Mouse (Mus musculus): Measurements from ENCODE around the gene Fgfr2. TPM values are rescaled to one million over a fixed set of nuclear protein-coding genes. Genes with fewer than 3 reads are reported as not detected.

Fgfr2 gene
- polyA plus RNA-seq, 1 experiment from 2014 or later, result 11.4 TPM

- H3K4me3 ChIP-seq (ENCODE audit: low read depth, low read length), result no peak overlapping the region
- H3K9me3 ChIP-seq (replicated peaks; ENCODE audit: control insufficient read depth, low read length), result no peaks in the 10 kb centered on the region
- WGBS (ENCODE audit: insufficient replicate concordance), result 68% methylated on average over 8 of the region's 8 CpGs
- H3K4me2 ChIP-seq (ENCODE audit: low read depth, low read length), result no peak overlapping the region
- H3K27me3 ChIP-seq (ENCODE audit: control insufficient read depth, insufficient read depth, low read depth, low read length), result no peaks in the 10 kb centered on the region
- no peaks in the 10 kb centered on the region for H3K4me1 ChIP-seq (ENCODE audit: control insufficient read depth, low read depth, low read length)
- no peak overlapping the region for H3K27ac ChIP-seq (ENCODE audit: low read length)
- no peaks in the 10 kb centered on the region for H3K36me3 ChIP-seq (ENCODE audit: control insufficient read depth, insufficient read depth)
- no peak overlapping the region for H3K9ac ChIP-seq (ENCODE audit: low read depth, low read length)
- no peak for ATAC-seq (ENCODE audit: low read depth)
Observed at GRCm38 (mm10) chr7:130170144-130170543, 2953.0 kb downstream of the Fgfr2 start.

- WGBS (ENCODE audit: insufficient replicate concordance), result 56% methylated on average over 12 of the region's 12 CpGs
- no peaks in the 10 kb centered on the region for H3K36me3 ChIP-seq (ENCODE audit: control insufficient read depth, insufficient read depth)
- no peak overlapping the region for H3K27ac ChIP-seq (ENCODE audit: low read length)
- no peaks in the 10 kb centered on the region for H3K9me3 ChIP-seq (replicated peaks; ENCODE audit: control insufficient read depth, low read length)
- no peak overlapping the region for H3K4me2 ChIP-seq (ENCODE audit: low read depth, low read length)
- ATAC-seq (ENCODE audit: low read depth), result no peak
- H3K4me1 ChIP-seq (ENCODE audit: control insufficient read depth, low read depth, low read length), result no peaks in the 10 kb centered on the region
- no peak overlapping the region for H3K9ac ChIP-seq (ENCODE audit: low read depth, low read length)
- H3K27me3 ChIP-seq (ENCODE audit: control insufficient read depth, insufficient read depth, low read depth, low read length), result no peaks in the 10 kb centered on the region
- no peak overlapping the region for H3K4me3 ChIP-seq (ENCODE audit: low read depth, low read length)
Observed at GRCm38 (mm10) chr7:130168296-130168695, 2954.9 kb downstream of the Fgfr2 start.

- Histone ChIP-seq H3K27me3 (ENCODE audit: control insufficient read depth, insufficient read depth, low read depth, low read length) (no peaks in the 10 kb centered on the region), H3K9ac (ENCODE audit: low read depth, low read length) (no peak overlapping the region), H3K9me3 (replicated peaks; ENCODE audit: control insufficient read depth, low read length) (no peaks in the 10 kb centered on the region), H3K4me3 (ENCODE audit: low read depth, low read length) (no peak overlapping the region), H3K36me3 (ENCODE audit: control insufficient read depth, insufficient read depth) (no peaks in the 10 kb centered on the region), H3K27ac (ENCODE audit: low read length) (no peak overlapping the region), H3K4me1 (ENCODE audit: control insufficient read depth, low read depth, low read length) (no peaks in the 10 kb centered on the region), H3K4me2 (ENCODE audit: low read depth, low read length) (no peak overlapping the region)
- no peak for ATAC-seq (ENCODE audit: low read depth)
- WGBS (ENCODE audit: insufficient replicate concordance), result 59% methylated on average over 5 of the region's 5 CpGs
Observed at GRCm38 (mm10) chr7:130167261-130167660, 2955.9 kb downstream of the Fgfr2 start.

- H3K27me3 ChIP-seq (ENCODE audit: control insufficient read depth, insufficient read depth, low read depth, low read length), result no peaks in the 10 kb centered on the region
- no peaks in the 10 kb centered on the region for H3K36me3 ChIP-seq (ENCODE audit: control insufficient read depth, insufficient read depth)
- H3K9ac ChIP-seq (ENCODE audit: low read depth, low read length), result no peak overlapping the region
- WGBS (ENCODE audit: insufficient replicate concordance), result 61% methylated on average over 4 of the region's 4 CpGs
- H3K4me3 ChIP-seq (ENCODE audit: low read depth, low read length), result no peak overlapping the region
- ATAC-seq (ENCODE audit: low read depth), result no peak
- H3K9me3 ChIP-seq (replicated peaks; ENCODE audit: control insufficient read depth, low read length), result no peaks in the 10 kb centered on the region
- H3K4me1 ChIP-seq (ENCODE audit: control insufficient read depth, low read depth, low read length), result no peaks in the 10 kb centered on the region
- no peak overlapping the region for H3K4me2 ChIP-seq (ENCODE audit: low read depth, low read length)
- H3K27ac ChIP-seq (ENCODE audit: low read length), result no peak overlapping the region
Observed at GRCm38 (mm10) chr7:130166190-130166589, 2957.0 kb downstream of the Fgfr2 start.

GRCm38 (mm10) chr7:130165408-130165807 lies 2957.7 kb downstream of the Fgfr2 start:
- Histone ChIP-seq H3K9ac (ENCODE audit: low read depth, low read length) (no peak overlapping the region), H3K4me2 (ENCODE audit: low read depth, low read length) (no peak overlapping the region), H3K27ac (ENCODE audit: low read length) (no peak overlapping the region), H3K36me3 (ENCODE audit: control insufficient read depth, insufficient read depth) (no peaks in the 10 kb centered on the region), H3K27me3 (ENCODE audit: control insufficient read depth, insufficient read depth, low read depth, low read length) (no peaks in the 10 kb centered on the region), H3K4me1 (ENCODE audit: control insufficient read depth, low read depth, low read length) (no peaks in the 10 kb centered on the region), H3K4me3 (ENCODE audit: low read depth, low read length) (no peak overlapping the region), H3K9me3 (replicated peaks; ENCODE audit: control insufficient read depth, low read length) (no peaks in the 10 kb centered on the region)
- ATAC-seq (ENCODE audit: low read depth), result no peak
- WGBS (ENCODE audit: insufficient replicate concordance), result 49% methylated on average over 3 of the region's 3 CpGs

GRCm38 (mm10) chr7:130162718-130163117 lies 2960.4 kb downstream of the Fgfr2 start:
- H3K36me3 ChIP-seq (ENCODE audit: control insufficient read depth, insufficient read depth), result no peaks in the 10 kb centered on the region
- H3K27ac ChIP-seq (ENCODE audit: low read length), result no peak overlapping the region
- 60% methylated on average over 6 of the region's 6 CpGs for WGBS (ENCODE audit: insufficient replicate concordance)
- H3K9me3 ChIP-seq (replicated peaks; ENCODE audit: control insufficient read depth, low read length), result no peaks in the 10 kb centered on the region
- H3K27me3 ChIP-seq (ENCODE audit: control insufficient read depth, insufficient read depth, low read depth, low read length), result no peaks in the 10 kb centered on the region
- ATAC-seq (ENCODE audit: low read depth), result no peak
- H3K9ac ChIP-seq (ENCODE audit: low read depth, low read length), result no peak overlapping the region
- H3K4me3 ChIP-seq (ENCODE audit: low read depth, low read length), result no peak overlapping the region
- H3K4me2 ChIP-seq (ENCODE audit: low read depth, low read length), result no peak overlapping the region
- no peaks in the 10 kb centered on the region for H3K4me1 ChIP-seq (ENCODE audit: control insufficient read depth, low read depth, low read length)

- Histone ChIP-seq H3K27me3 (ENCODE audit: control insufficient read depth, insufficient read depth, low read depth, low read length) (no peaks in the 10 kb centered on the region), H3K4me3 (ENCODE audit: low read depth, low read length) (no peak overlapping the region), H3K36me3 (ENCODE audit: control insufficient read depth, insufficient read depth) (no peaks in the 10 kb centered on the region), H3K9me3 (replicated peaks; ENCODE audit: control insufficient read depth, low read length) (no peaks in the 10 kb centered on the region), H3K4me2 (ENCODE audit: low read depth, low read length) (no peak overlapping the region), H3K27ac (ENCODE audit: low read length) (no peak overlapping the region), H3K9ac (ENCODE audit: low read depth, low read length) (no peak overlapping the region), H3K4me1 (ENCODE audit: control insufficient read depth, low read depth, low read length) (no peaks in the 10 kb centered on the region)
- ATAC-seq (ENCODE audit: low read depth), result no peak
- WGBS (ENCODE audit: insufficient replicate concordance), result 52% methylated on average over 5 of the region's 5 CpGs
Observed at GRCm38 (mm10) chr7:130161581-130161980, 2961.6 kb downstream of the Fgfr2 start.

- H3K4me3 ChIP-seq (ENCODE audit: low read depth, low read length), result no peak overlapping the region
- H3K4me1 ChIP-seq (ENCODE audit: control insufficient read depth, low read depth, low read length), result no peaks in the 10 kb centered on the region
- ATAC-seq (ENCODE audit: low read depth), result no peak
- H3K4me2 ChIP-seq (ENCODE audit: low read depth, low read length), result no peak overlapping the region
- 71% methylated on average over 3 of the region's 3 CpGs for WGBS (ENCODE audit: insufficient replicate concordance)
- H3K9me3 ChIP-seq (replicated peaks; ENCODE audit: control insufficient read depth, low read length), result no peaks in the 10 kb centered on the region
- H3K27me3 ChIP-seq (ENCODE audit: control insufficient read depth, insufficient read depth, low read depth, low read length), result no peaks in the 10 kb centered on the region
- no peak overlapping the region for H3K9ac ChIP-seq (ENCODE audit: low read depth, low read length)
- H3K36me3 ChIP-seq (ENCODE audit: control insufficient read depth, insufficient read depth), result no peaks in the 10 kb centered on the region
- no peak overlapping the region for H3K27ac ChIP-seq (ENCODE audit: low read length)
Observed at GRCm38 (mm10) chr7:130158845-130159244, 2964.3 kb downstream of the Fgfr2 start.

- H3K4me3 ChIP-seq (ENCODE audit: low read depth, low read length), result no peak overlapping the region
- H3K36me3 ChIP-seq (ENCODE audit: control insufficient read depth, insufficient read depth), result no peaks in the 10 kb centered on the region
- no peak overlapping the region for H3K9ac ChIP-seq (ENCODE audit: low read depth, low read length)
- no peak for ATAC-seq (ENCODE audit: low read depth)
- no peak overlapping the region for H3K4me2 ChIP-seq (ENCODE audit: low read depth, low read length)
- no peaks in the 10 kb centered on the region for H3K27me3 ChIP-seq (ENCODE audit: control insufficient read depth, insufficient read depth, low read depth, low read length)
- H3K9me3 ChIP-seq (replicated peaks; ENCODE audit: control insufficient read depth, low read length), result no peaks in the 10 kb centered on the region
- H3K27ac ChIP-seq (ENCODE audit: low read length), result no peak overlapping the region
- H3K4me1 ChIP-seq (ENCODE audit: control insufficient read depth, low read depth, low read length), result no peaks in the 10 kb centered on the region
- WGBS (ENCODE audit: insufficient replicate concordance), result 43% methylated on average over 7 of the region's 7 CpGs
Observed at GRCm38 (mm10) chr7:130153363-130153969, 2969.7 kb downstream of the Fgfr2 start.
